Mouse (Mus musculus): ENCODE results near the gene Wrnip1. TPM values are rescaled to one million over a fixed set of nuclear protein-coding genes. Genes with fewer than 3 reads are reported as not detected.
A peak's percentile ranks its signal among the peaks of the same experiment; 100 is the strongest.

Wrnip1 gene
- total RNA-seq (2021) (10 to 100 TPM; 33.4 to 37.7 TPM), polyA plus RNA-seq (2012; rRNA removed) (46.7 and 47.1 TPM in 2 replicates)
- long read RNA-seq, transcript Wrnip1-201 (7 exons, 2,633 nt) = major isoform, 60 of 60 reads
- long read RNA-seq, partial matches to known transcripts = 0 of 60 reads
- long read RNA-seq, other reads (novel, unspliced or antisense) = 0 of 60 reads

DNA sequence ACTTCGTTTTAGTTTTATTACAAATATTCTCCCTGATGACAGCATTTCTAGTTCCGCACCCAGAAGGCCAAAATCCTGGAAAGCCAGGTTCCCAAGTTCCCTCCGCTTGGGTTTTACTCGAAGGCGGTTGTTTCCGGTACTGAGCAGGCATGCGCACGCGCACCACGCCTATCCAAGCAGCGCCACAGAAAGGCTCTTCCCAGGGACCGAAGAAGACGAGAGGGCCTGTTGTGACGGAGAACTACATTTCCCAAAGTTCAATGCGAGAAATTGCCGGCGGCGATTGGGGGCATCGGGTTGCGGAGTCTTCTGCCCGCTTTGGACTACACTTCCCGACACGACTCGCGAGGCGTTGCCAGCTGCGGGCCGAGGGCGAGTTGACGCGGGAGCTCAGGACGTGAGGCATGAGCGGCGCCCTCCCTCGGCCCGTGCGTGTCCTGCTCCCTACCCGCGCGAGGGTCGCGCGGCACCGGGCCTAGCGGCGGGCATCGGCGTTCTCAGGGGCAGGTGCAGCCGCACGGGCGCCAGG is at the start of gene Wrnip1:
Gene Wrnip1 (plus strand): TSS at position 346 of the 529 bp plus-strand sequence.
- peak; percentile 98 for DNase-seq

- no peak for DNase-seq
Observed at GRCm38 (mm10) chr13:32752066-32752657, 49.7 kb upstream of the Wrnip1 start.

- no peak for DNase-seq
Observed at GRCm38 (mm10) chr13:32759036-32759435, 42.8 kb upstream of the Wrnip1 start.

DNA sequence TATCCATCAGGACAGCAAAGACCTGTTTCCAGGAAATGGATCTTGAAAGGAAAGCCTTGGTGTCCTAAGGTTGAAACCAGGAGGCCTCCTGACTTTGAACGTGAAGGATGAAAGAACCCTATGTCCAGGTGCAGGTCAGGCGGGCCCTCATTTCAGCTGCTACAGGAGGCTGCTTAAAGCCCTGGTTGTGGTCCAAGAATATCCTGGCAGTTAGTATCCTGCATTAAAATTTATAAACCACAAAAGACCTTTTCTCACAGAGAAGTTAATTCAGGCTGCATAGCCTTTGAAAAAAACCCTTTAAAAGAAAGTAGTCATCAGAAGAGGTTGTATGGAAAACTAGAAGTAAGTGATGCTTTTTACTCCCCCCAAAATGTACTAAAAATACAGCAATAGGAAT is 41.0 kb upstream of the Wrnip1 start:
- no peak for DNase-seq

DNA sequence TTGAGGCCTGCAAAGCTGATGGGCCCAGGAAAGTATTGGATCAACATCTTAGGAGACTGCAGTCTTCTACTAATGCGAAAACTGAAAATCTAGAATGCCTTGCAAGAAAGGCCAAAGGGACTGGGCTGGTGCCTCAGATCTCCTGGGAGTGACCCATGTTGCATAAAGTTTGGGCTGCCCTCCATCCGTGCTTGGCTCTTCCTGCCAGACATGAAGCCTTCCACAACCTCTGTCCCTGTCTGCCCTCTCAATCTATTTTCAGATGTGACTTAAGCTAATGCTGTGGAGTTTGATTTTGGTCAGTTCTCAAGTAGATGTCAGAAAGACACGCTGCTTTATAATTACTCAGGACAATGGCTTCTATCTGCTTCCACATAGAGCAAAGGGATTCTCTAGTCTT is 38.7 kb upstream of the Wrnip1 start:
- DNase-seq = peak; percentile 36

- DNase-seq = peak; percentile 13
Observed at GRCm38 (mm10) chr13:32764448-32764847, 37.4 kb upstream of the Wrnip1 start.

DNA sequence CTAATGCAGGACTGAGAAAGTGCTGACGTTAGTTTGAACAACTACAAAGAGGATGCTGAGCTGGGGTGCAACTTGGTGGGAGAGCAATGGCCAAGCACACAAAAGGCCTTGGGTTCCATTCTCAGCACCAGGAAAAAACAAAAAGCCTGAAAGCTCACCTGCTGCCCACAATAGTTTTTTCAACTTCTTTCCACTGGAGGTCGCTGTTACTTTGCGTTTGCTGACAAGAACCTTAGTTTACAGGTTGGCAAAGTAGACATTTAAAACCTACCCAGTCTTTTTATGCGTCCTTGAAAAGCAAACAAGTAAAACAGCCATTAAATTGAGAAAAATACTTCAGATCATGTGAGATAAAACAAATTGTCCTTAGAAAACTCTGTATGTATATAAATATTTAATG is 33.7 kb upstream of the Wrnip1 start:
- DNase-seq = peak; percentile 43

GRCm38 (mm10) chr13:32769960-32770359 is 31.9 kb upstream of the Wrnip1 start:
- no peak for DNase-seq

GRCm38 (mm10) chr13:32775889-32776288 is 25.9 kb upstream of the Wrnip1 start:
- DNase-seq = peak; percentile 72

DNA sequence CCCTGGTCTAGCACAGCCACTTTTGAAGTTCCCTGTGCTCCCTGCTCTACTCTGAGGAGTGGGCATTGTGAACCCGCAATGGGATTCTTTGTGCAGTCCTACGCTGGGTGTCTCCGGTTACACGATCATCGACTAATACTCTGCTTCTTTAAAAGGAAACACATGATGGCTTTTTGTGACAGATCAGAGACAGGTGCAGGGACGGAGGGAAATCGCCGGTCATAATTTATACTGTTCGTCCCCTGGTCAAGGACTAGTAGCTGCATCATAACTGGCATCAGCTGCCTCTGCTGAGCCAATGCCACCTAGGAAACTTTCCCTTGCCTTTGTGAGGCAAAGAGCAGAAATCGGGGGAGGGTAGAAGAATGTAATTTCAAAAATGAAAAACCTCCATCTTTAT is 25.5 kb upstream of the Wrnip1 start:
- peak; percentile 52 for DNase-seq

- DNase-seq = no peak
Observed at GRCm38 (mm10) chr13:32778861-32779260, 23.0 kb upstream of the Wrnip1 start.

GRCm38 (mm10) chr13:32783055-32783454 is 18.8 kb upstream of the Wrnip1 start:
- DNase-seq = no peak

- DNase-seq = no peak
Observed at GRCm38 (mm10) chr13:32783816-32784215, 18.0 kb upstream of the Wrnip1 start, which contains the start of gene Mylk4. Gene Mylk4 (minus strand): TSS chr13:32783954.

- DNase-seq = no peak
Observed at GRCm38 (mm10) chr13:32787584-32787983, 14.3 kb upstream of the Wrnip1 start.

DNA sequence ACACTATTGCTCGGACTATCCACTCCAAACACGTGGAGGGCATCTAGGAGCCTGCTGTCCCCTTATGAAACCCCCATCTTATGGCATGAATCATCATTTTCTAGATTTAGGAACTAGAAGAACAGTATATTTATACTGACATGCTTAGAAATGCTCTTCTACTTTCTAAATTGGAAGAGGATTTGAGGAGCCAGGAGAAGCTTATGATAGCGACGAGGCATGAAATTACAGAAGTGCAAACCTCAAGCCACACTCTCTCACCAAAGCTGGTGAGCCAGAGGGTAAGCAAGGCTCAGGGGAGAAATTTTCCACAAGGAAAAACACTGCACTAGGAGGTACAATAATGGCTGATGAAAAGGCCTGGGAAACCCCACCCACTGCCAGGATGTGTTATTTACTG is 12.1 kb upstream of the Wrnip1 start:
- DNase-seq = no peak

GRCm38 (mm10) chr13:32794619-32795018 is 7.2 kb upstream of the Wrnip1 start:
- peak; percentile 32 for DNase-seq

DNA sequence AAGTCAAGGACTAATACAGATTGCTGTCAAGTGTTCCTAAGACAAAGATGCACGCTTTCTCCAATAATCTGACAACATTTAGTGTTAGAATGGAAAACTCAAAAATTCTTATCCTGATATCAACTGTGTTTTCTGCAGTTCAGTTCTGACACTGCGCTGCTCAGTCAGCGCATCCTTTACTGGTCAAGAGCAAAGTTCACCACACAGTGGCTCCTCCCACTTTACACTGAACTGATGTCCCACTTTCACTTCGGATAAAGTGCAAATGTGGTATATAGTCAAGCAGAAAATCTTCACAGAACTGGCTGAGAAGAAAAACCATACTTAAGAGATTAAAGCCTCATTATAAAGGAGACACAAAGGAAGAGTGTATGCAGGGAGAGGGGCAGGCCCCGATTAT is 6.7 kb upstream of the Wrnip1 start:
- no peak for DNase-seq

GRCm38 (mm10) chr13:32797085-32797484 is 4.8 kb upstream of the Wrnip1 start:
- DNase-seq = no peak

DNA sequence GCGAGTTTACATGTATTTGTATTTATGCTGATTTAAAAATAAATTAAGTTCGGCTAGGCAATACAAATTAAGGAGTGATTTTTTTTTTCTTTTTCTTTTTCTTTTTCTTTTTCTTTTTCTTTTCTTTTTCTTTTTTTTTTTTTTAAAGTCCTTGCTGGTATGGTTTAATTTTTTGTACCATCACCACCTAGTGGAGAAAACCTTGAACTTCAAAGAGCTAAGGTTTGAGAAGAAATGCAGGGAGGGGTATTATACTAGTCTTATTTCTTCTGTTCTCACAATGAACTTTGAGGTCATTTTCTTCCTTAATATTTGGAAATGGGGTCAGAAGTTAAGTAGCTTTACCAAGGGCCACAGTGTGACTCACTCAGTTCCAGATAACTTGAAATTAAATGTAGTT is 2.7 kb upstream of the Wrnip1 start:
- DNase-seq = no peak

- no peak for DNase-seq
Observed at GRCm38 (mm10) chr13:32800859-32801258, 979 bp upstream of the Wrnip1 start.

- peak; percentile 78 for DNase-seq
Observed at GRCm38 (mm10) chr13:32802259-32803081, 632 bp downstream of the Wrnip1 start, which contains the start of gene D930007J09Rik. Gene D930007J09Rik (minus strand): TSS chr13:32802849.

DNA sequence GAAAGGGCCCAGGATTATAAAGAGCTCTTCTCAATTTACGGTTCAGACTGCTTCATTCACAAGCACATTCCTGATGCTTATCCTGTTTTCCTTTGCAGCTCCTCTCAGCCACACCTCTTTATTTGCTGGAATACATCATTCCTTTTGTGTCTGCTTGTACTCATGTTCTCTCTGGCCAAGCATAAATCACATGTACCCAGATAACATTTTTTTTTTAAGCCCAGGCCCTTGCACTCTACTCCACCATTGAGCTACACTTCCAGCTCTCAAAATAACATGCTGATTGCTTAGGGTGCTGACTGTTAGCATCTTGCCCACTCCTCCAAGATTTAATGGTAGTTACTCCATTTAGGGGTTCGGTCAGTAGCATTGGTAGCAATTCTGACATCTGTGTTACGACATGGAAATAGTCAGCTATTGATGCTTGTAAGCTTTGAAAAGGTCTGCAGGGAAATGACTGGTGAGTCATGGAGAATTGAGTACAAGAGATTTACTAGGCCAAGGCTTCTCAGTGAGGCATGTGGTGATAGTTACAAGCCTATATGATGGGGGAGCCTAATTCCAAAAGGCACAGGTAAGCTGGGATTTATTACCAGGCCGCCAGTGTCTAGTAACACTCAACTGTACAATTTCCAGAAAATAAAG is 2.0 kb downstream of the Wrnip1 start:
- DNase-seq = peak; percentile 62

Measured in adrenal gland, adult 2 months (tissue).